Mouse (Mus musculus): ENCODE measurements around the gene Shld2.
A peak's percentile ranks its signal among the peaks of the same experiment; 100 is the strongest.

GRCm38 (mm10) chr14:34274141-34274540, 36.2 kb downstream of the Shld2 start:
- TF ChIP-seq EP300 (IDR thresholded peaks at IDR 0.05; ENCODE audit: low read depth): peak; percentile 84
- no peak for TF ChIP-seq CTCF (IDR thresholded peaks at IDR 0.05; ENCODE audit: low read depth)

Measured in liver, postnatal 0 days (tissue).